Mouse (Mus musculus): ENCODE measurements around the gene Oas1h. TPM values are rescaled to one million over a fixed set of nuclear protein-coding genes. Genes with fewer than 3 reads are reported as not detected.

Oas1h gene
- total and polyA plus RNA-seq, 3 experiments: not detected

DNA sequence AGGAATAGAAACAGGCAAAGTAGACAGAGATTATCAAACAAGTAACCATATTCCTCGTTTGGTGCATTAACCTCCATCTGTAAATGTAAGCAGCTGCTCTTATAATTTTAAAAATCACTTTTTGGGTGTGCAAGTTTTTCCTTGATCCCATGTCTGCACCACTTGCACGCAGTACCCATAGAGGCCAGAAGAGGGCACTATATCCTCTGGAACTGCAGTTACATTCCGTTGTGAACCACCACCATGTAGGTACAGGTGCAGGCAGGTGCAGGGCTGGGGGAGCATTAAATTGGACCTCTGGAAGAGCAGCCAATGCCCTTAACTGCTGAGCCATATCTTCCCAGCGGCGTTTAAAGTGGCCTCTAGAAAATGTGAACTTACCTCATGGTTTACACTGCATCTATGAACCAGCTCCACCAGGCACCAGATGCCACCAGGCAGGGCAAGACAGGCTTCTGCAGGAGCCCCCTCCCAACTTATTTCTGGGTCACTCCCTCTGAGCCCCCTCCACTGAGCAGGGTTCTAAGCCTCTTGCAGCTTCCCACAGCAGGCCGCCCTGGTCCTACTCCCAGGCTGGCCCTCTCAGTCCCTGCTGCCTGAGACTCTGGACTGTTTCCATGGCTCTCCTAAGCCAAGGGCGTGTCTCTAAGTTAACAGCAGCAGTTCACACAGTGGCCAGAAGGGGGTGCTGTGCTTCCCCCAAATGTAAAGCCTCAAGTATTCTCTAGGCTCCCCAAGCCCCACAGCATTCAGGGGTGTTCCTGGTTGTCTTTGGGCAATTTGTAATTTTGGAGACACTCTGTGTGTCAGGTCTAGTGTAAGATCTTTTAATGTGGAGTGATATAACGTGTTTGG, 24.3 kb upstream of the Oas1h start:
- Histone ChIP-seq H3K27ac (ENCODE audit: control insufficient read depth, low read depth, low read length) (no peak overlapping the region), H3K36me3 (ENCODE audit: control insufficient read depth in 1 of 2, insufficient read depth in 2 of 2, low read length in 2 of 2) (no peaks in the 10 kb centered on the region), H3K79me2 (ENCODE audit: control insufficient read depth, insufficient read depth, low read length, poor library complexity) (no peaks in the 10 kb centered on the region), H3K4me3 (ENCODE audit: control insufficient read depth in 1 of 2, insufficient read depth in 1 of 2, low read depth in 2 of 2, low read length in 2 of 2) (no peak overlapping the region), H3K9me3 (replicated peaks; ENCODE audit: insufficient read depth, low read length) (no peaks in the 10 kb centered on the region), H3K9ac (ENCODE audit: control insufficient read depth, low read depth, low read length, poor library complexity, severe bottlenecking) (no peak overlapping the region), H3K27me3 (ENCODE audit: control insufficient read depth in 1 of 2, insufficient read depth in 2 of 2, low read length in 2 of 2) (peaks cover 3 to 10% of the 10 kb centered on the region in 2 experiments), H3K4me1 (ENCODE audit: control insufficient read depth in 1 of 2, insufficient read depth in 2 of 2, low read length in 2 of 2) (no peaks in the 10 kb centered on the region)
- DNase-seq (ENCODE audit: low read depth, low spot score): peak; percentile 52
- peak; percentile 52 for TF ChIP-seq SMC3 (IDR thresholded peaks at IDR 0.05; ENCODE audit: low read depth, low read length)
- TF ChIP-seq POLR2AphosphoS2 (IDR thresholded peaks at IDR 0.05; ENCODE audit: low read length): no peak
- TF ChIP-seq TAL1 (IDR thresholded peaks at IDR 0.05; ENCODE audit: low read length): no peak
- peak; percentile 61 for TF ChIP-seq RAD21 (IDR thresholded peaks at IDR 0.05; ENCODE audit: low read depth, low read length)
- no peak for TF ChIP-seq MYB (IDR thresholded peaks at IDR 0.05; ENCODE audit: low read depth, low read length)
- no peak for TF ChIP-seq NRF1 (IDR thresholded peaks at IDR 0.05; ENCODE audit: insufficient read depth, low read depth, low read length, poor library complexity, severe bottlenecking)
- TF ChIP-seq EP300 (IDR thresholded peaks at IDR 0.05; ENCODE audit: low read depth in 1 of 2, low read length in 2 of 2): no peak
- no peak for TF ChIP-seq MAZ (IDR thresholded peaks at IDR 0.05; ENCODE audit: low read depth, low read length)
- no peak for TF ChIP-seq ZMIZ1 (IDR thresholded peaks at IDR 0.05; ENCODE audit: low read depth, low read length)
- no peak for TF ChIP-seq MAFK (IDR thresholded peaks at IDR 0.05; ENCODE audit: borderline replicate concordance, low read depth, low read length)
- TF ChIP-seq HCFC1 (IDR thresholded peaks at IDR 0.05; ENCODE audit: low read depth, low read length): no peak
- TF ChIP-seq MAX (IDR thresholded peaks at IDR 0.05; ENCODE audit: low read length): no peak
- TF ChIP-seq CTCF (IDR thresholded peaks at IDR 0.05 in 2 of 3, conservative IDR thresholded peaks at IDR 0.05 in 1 of 3; ENCODE audit: control insufficient read depth in 1 of 3, insufficient read depth in 1 of 3, low read depth in 2 of 3, low read length in 3 of 3, poor library complexity in 1 of 3, severe bottlenecking in 1 of 3): peak; percentile 70 to 93 (median 74)
- no peak for TF ChIP-seq USF2 (IDR thresholded peaks at IDR 0.05; ENCODE audit: borderline replicate concordance in 1 of 2, insufficient read depth in 1 of 2, low read depth in 1 of 2, low read length in 2 of 2)
- TF ChIP-seq ZC3H11A (IDR thresholded peaks at IDR 0.05; ENCODE audit: low read depth, low read length): peak; percentile 31; the same call in 1 of the 2 replicates
- TF ChIP-seq GATA1 (IDR thresholded peaks at IDR 0.05; ENCODE audit: low read depth, low read length): no peak
- no peak for TF ChIP-seq UBTF (IDR thresholded peaks at IDR 0.05; ENCODE audit: borderline replicate concordance, insufficient read depth, low read depth, low read length)

DNA sequence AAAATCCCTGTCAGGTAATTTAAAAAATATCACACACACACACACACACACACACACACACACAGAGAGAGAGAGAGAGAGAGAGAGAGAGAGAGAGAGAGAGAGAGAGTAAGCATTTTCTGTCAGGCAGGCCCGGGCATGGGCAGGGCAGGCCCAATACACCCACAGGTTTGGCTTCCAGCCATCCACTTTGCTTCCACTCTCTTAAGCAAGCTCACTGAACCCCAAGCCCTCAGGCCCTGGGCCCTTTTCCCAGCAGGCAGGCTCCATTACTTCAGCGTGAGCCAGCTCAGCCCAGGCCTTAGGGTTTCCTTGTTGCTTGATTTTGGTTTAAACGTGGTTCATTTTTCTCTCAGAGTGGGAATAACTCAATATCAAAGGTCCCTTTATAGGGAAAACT, 16.5 kb upstream of the Oas1h start:
- Histone ChIP-seq H3K9me3 (replicated peaks; ENCODE audit: insufficient read depth, low read length) (no peaks in the 10 kb centered on the region), H3K27ac (ENCODE audit: control insufficient read depth, low read depth, low read length) (no peak overlapping the region), H3K4me3 (ENCODE audit: control insufficient read depth in 1 of 2, insufficient read depth in 1 of 2, low read depth in 2 of 2, low read length in 2 of 2) (no peak overlapping the region), H3K36me3 (ENCODE audit: control insufficient read depth in 1 of 2, insufficient read depth in 2 of 2, low read length in 2 of 2) (no peaks in the 10 kb centered on the region), H3K27me3 (ENCODE audit: control insufficient read depth in 1 of 2, insufficient read depth in 2 of 2, low read length in 2 of 2) (0 out of 4 replicates have a peak, but pooled peaks cover 0 to 1% of the 10 kb centered on the region in 2 experiments), H3K9ac (ENCODE audit: control insufficient read depth, low read depth, low read length, poor library complexity, severe bottlenecking) (no peak overlapping the region), H3K4me1 (ENCODE audit: control insufficient read depth in 1 of 2, insufficient read depth in 2 of 2, low read length in 2 of 2) (no peaks in the 10 kb centered on the region), H3K79me2 (ENCODE audit: control insufficient read depth, insufficient read depth, low read length, poor library complexity) (no peaks in the 10 kb centered on the region)
- no peak for TF ChIP-seq MXI1 (IDR thresholded peaks at IDR 0.05; ENCODE audit: low read depth, low read length)
- TF ChIP-seq ZKSCAN1 (IDR thresholded peaks at IDR 0.05; ENCODE audit: low read depth, low read length): no peak
- no peak for TF ChIP-seq RCOR1 (IDR thresholded peaks at IDR 0.05; ENCODE audit: low read depth, low read length)
- no peak for TF ChIP-seq SMC3 (IDR thresholded peaks at IDR 0.05; ENCODE audit: low read depth, low read length)
- no peak for TF ChIP-seq CTCF (IDR thresholded peaks at IDR 0.05 in 2 of 3, conservative IDR thresholded peaks at IDR 0.05 in 1 of 3; ENCODE audit: control insufficient read depth in 1 of 3, insufficient read depth in 1 of 3, low read depth in 2 of 3, low read length in 3 of 3, poor library complexity in 1 of 3, severe bottlenecking in 1 of 3)
- no peak for TF ChIP-seq USF2 (IDR thresholded peaks at IDR 0.05; ENCODE audit: borderline replicate concordance in 1 of 2, insufficient read depth in 1 of 2, low read depth in 1 of 2, low read length in 2 of 2)
- no peak for TF ChIP-seq TAL1 (IDR thresholded peaks at IDR 0.05; ENCODE audit: low read length)
- TF ChIP-seq MAZ (IDR thresholded peaks at IDR 0.05; ENCODE audit: low read depth, low read length): no peak
- no peak for TF ChIP-seq CHD1 (IDR thresholded peaks at IDR 0.05; ENCODE audit: low read depth, low read length)
- TF ChIP-seq UBTF (IDR thresholded peaks at IDR 0.05; ENCODE audit: borderline replicate concordance, insufficient read depth, low read depth, low read length): no peak
- TF ChIP-seq ELF1 (IDR thresholded peaks at IDR 0.05; ENCODE audit: low read depth, low read length): no peak
- peak; percentile 6 for DNase-seq (ENCODE audit: low read depth, low spot score)

Data from MEL (cell line).